Mouse (Mus musculus): ENCODE measurements at regions not wholly inside any gene's neighbourhood (a gene's known extent, or its start where the extent isn't known, plus 50 kb on each side); places are given as distances from the start of the nearest gene placed in this dataset.

GRCm38 (mm10) chr1:12117083-12117482 lies 703.2 kb downstream of the A830018L16Rik start:
- no peak for TF ChIP-seq CTCF (IDR thresholded peaks at IDR 0.05; ENCODE audit: low read depth, low read length)
- no peak for TF ChIP-seq POLR2A (IDR thresholded peaks at IDR 0.05; ENCODE audit: insufficient read depth, low read length)

Data from ES-Bruce4 (cell line).